ENCODE assay signal across 12 mouse cellular contexts in the genomic region with DNA sequence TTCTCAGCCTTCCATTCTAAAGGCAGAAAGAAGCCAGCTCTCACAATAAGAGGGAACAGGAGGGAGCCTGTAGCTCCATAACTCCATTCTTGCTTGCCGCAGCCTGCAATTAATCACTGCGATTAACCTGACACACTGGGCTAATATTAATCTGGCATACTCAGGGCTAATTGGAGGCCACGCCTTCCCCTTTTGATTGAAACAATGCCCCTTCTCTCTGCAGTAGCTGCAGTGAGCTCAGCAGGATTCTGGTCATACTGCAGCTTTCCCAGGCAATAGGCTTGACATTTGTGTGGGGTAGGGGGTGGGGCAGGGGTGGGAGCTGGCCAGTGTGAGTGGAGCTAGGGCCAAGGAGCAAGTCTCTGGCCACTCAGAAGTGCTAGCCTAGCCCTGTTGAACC.
DNase-seq lines count a peak whose midpoint lies in the region; ATAC-seq and TF ChIP-seq lines count a peak whose summit lies in the region.
"Had no signal": no experiment of that assay in that cellular context is flagged by ENCODE, and none has a peak within 500 bp of the region (broad histone marks: within the 10 kb centered on the region; RNA-seq: fewer than 3 reads in every experiment).

No protein-coding gene starts in this region.

- no peaks in the 10 kb centered on the region for H3K36me3 ChIP-seq in embryonic facial prominence, embryonic 11.5 days (replicated peaks; ENCODE audit: control insufficient read depth, insufficient read depth, low read depth, low read length)
- no peaks in the 10 kb centered on the region for H3K36me3 ChIP-seq in hindbrain, embryonic 10.5 days
- H3K36me3 ChIP-seq: liver, embryonic 12.5 days had no signal

- no peaks in the 10 kb centered on the region; the same call in 1 of the 2 replicates for H3K4me1 ChIP-seq in embryonic facial prominence, embryonic 11.5 days (ENCODE audit: control insufficient read depth, insufficient read depth, low read length)
- H3K4me1 ChIP-seq in hindbrain, embryonic 10.5 days (replicated peaks): peaks cover 20% of the 10 kb centered on the region
- H3K4me1 ChIP-seq: liver, embryonic 12.5 days; megakaryocyte, embryonic 14.5 days had no signal

- no peak overlapping the region for H3K4me3 ChIP-seq in layer of hippocampus, adult 2 months
- no peak overlapping the region for H3K4me3 ChIP-seq in embryonic facial prominence, embryonic 11.5 days (ENCODE audit: low read depth, low read length)
- no peak overlapping the region for H3K4me3 ChIP-seq in hindbrain, embryonic 10.5 days
- H3K4me3 ChIP-seq: liver, embryonic 12.5 days; megakaryocyte, embryonic 14.5 days had no signal

- H3K27ac ChIP-seq in layer of hippocampus, adult 2 months: 0 out of 2 replicates have a peak overlapping the region, but pooled peaks have one; percentile 10
- no peak overlapping the region for H3K27ac ChIP-seq in embryonic facial prominence, embryonic 11.5 days (replicated peaks; ENCODE audit: low read depth, low read length)
- H3K27ac ChIP-seq in hindbrain, embryonic 10.5 days: peak overlapping the region; percentile 67
- H3K27ac ChIP-seq: liver, embryonic 12.5 days had no signal

- WGBS in embryonic facial prominence, embryonic 11.5 days: 26% methylated on average over 3 of the region's 3 CpGs
- WGBS in hindbrain, embryonic 10.5 days: 31% methylated on average over 3 of the region's 3 CpGs

- no peak for ATAC-seq in embryonic facial prominence, embryonic 11.5 days (replicated peaks; ENCODE audit: insufficient number of reproducible peaks, low FRiP score, low TSS enrichment, low read depth)
- ATAC-seq: liver, embryonic 12.5 days had no signal

- no peak for DNase-seq in layer of hippocampus, adult 2 months (ENCODE audit: low spot score in 2 of 2)
- DNase-seq in layer of hippocampus, postnatal 25 days (ENCODE audit: extremely low spot score in 1 of 2, low spot score in 1 of 2): no peak
- DNase-seq in embryonic facial prominence, embryonic 11.5 days (ENCODE audit: low spot score): peak; percentile 20
- DNase-seq in hindbrain, embryonic 10.5 days (ENCODE audit: low spot score): peak; percentile 43
- DNase-seq in retina, postnatal 1 day: peak; percentile 94
- no peak for DNase-seq in ovary, postnatal 14 days (ENCODE audit: low spot score)
- no peak for DNase-seq in lung, adult 18-20 months
- DNase-seq in left cerebral cortex, adult 18-20 months (ENCODE audit: low spot score in 2 of 2): no peak
- DNase-seq: cerebellum, adult 11 months; thymus, postnatal 25 days had no signal

- H3K27me3 ChIP-seq in embryonic facial prominence, embryonic 11.5 days (ENCODE audit: control insufficient read depth, insufficient read depth, low read length): no peaks in the 10 kb centered on the region
- no peaks in the 10 kb centered on the region for H3K27me3 ChIP-seq in hindbrain, embryonic 10.5 days (ENCODE audit: insufficient read depth, poor library complexity, severe bottlenecking)
- H3K27me3 ChIP-seq: liver, embryonic 12.5 days; megakaryocyte, embryonic 14.5 days had no signal

- no peaks in the 10 kb centered on the region for H3K9me3 ChIP-seq in embryonic facial prominence, embryonic 11.5 days (replicated peaks; ENCODE audit: control insufficient read depth, low read length)
- no peaks in the 10 kb centered on the region for H3K9me3 ChIP-seq in hindbrain, embryonic 10.5 days
- H3K9me3 ChIP-seq: liver, embryonic 12.5 days had no signal

- H3K4me2 ChIP-seq in embryonic facial prominence, embryonic 11.5 days (ENCODE audit: low read depth, low read length): no peak overlapping the region
- H3K4me2 ChIP-seq: liver, embryonic 12.5 days had no signal

- no peak for TF ChIP-seq CTCF in layer of hippocampus, adult 2 months (conservative IDR thresholded peaks at IDR 0.05)

- H3K9ac ChIP-seq in embryonic facial prominence, embryonic 11.5 days (replicated peaks; ENCODE audit: low read length): no peak overlapping the region
- H3K9ac ChIP-seq: liver, embryonic 12.5 days had no signal

Comparison
In these comparisons a context has a peak if more than half of its experiments do, and no peak if none do; other contexts are left out.
1. DNase-seq: peak in embryonic facial prominence, embryonic 11.5 days (single experiment), hindbrain, embryonic 10.5 days (single experiment) and retina, postnatal 1 day (single experiment); none in layer of hippocampus, adult 2 months (0 of 2), layer of hippocampus, postnatal 25 days (0 of 2), ovary, postnatal 14 days (single experiment), lung, adult 18-20 months (0 of 2) and left cerebral cortex, adult 18-20 months (0 of 2).